Mouse (Mus musculus) thymus, postnatal 25 days (tissue): ENCODE data around the gene Csrp1.

ENCODE experiments used
- DNase-seq: peaks from one replicate; pipeline ENCODE4 v3.0.0; 2022

Gene Csrp1

GRCm38 (mm10) chr1:135777046-135777445 lies 57.2 kb downstream of the Csrp1 start:
- DNase-seq = no peak

GRCm38 (mm10) chr1:135778780-135779535 lies 59.1 kb downstream of the Csrp1 start, which contains the start of gene Tnni1:
Gene Tnni1, plus strand, starts transcription at chr1:135779434.
- peak; percentile 44 for DNase-seq

- DNase-seq = no peak
Observed at GRCm38 (mm10) chr1:135780649-135781048, 60.8 kb downstream of the Csrp1 start.

- DNase-seq = peak; percentile 54
Observed at GRCm38 (mm10) chr1:135781220-135781619, 61.4 kb downstream of the Csrp1 start.

DNA sequence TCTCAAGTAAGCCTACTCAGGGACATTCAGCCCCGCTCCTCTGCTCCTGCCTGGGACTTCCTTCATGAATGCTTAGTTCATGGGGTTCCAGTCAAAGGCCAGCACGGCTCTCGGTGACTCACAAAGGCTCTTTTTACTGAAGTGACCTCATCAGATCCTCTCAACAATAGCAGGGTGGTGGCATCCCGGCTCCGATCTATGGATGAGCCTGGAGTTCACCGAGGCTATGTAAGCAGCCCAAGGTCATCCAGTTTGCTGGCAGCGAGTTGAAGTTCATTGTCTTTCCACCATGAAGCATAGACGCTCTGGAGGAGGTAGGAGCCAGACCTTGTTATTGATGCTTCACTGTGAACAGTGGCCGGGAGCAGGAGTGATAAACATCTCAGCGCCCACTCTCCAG lies 63.0 kb downstream of the Csrp1 start:
- no peak for DNase-seq

DNA sequence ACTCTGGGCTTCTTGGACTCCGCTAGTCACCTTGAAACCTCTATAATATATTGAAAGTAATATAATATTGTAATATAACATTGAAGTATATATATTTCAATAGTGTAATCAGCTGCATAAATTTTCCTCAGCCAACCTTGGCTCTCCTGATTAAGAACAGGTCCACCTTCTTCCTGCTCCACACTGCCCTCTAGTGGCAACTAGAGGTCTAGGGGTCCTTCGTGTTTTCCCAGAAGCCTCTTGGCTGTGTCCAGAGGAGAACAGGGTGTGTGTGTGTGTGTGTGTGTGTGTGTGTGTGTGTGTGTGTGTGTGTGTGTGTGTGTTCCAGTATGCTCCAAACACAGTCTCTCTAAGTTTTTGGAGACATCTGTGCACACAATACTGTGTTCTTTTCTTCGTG lies 67.9 kb downstream of the Csrp1 start:
- DNase-seq = peak; percentile 82

GRCm38 (mm10) chr1:135788708-135789107 lies 68.8 kb downstream of the Csrp1 start:
- DNase-seq = peak; percentile 55

DNA sequence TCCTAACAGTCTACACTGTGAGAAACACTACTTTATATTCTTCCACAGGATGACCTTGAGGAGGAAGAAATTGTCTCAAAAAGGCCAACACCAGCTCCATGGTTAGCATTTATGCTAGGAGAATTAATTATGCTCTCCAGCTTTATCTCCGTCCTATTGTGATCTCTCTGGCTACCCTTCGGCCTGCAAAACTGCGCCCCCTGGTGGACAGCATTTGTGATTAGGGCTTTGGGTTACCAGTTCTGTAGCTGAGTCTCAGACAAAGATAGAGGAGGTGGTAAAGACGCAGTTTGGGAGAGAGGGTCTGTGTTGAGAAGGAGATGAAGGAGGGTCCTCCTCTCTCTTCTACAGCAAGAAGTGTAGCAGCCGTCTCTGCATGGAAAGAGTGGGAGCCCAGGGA lies 70.0 kb downstream of the Csrp1 start:
- DNase-seq = peak; percentile 78

DNA sequence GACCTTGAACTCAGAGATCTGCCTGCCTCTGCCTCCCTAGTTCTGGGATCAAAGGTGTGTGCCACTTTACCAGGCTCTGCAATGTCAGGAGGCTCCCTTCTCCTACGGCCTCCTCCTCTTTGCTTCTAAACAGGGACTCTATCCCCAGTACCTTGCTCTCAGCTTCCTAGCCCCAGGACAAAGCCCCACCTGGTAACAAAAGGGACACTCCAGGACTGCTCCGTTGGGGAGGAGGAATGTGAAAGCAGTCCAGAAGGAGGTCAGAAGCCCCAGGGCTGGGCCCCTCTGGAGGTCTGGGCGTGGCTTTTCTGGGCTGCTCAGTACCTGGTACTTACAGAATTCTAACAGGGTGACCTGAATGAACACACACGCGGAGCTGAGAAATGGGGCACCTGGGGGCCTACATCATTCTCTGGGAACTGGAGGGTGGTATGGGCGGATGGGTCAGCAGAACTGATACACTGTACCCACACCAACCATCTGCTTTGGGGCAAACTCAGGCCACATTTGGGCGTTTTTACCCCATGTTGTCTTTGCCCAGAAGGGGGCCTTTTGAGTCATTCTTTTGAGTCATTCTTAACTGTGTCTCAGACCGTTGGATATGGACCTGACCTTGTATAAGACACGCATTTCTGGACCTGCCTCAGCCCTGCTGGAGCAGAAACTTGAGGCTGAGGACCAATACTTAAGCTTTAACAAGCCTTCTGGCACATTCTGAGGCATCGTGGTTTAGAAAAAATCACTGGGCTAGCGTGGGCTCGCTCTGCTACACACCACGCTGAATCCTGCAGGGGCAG lies 72.5 kb downstream of the Csrp1 start:
- no peak for DNase-seq

GRCm38 (mm10) chr1:135793370-135794215 lies 73.7 kb downstream of the Csrp1 start:
- DNase-seq = peak; percentile 26

- DNase-seq = no peak
Observed at GRCm38 (mm10) chr1:135794216-135795134, 74.6 kb downstream of the Csrp1 start.

- DNase-seq = no peak
Observed at GRCm38 (mm10) chr1:135798492-135798891, 78.6 kb downstream of the Csrp1 start.

DNA sequence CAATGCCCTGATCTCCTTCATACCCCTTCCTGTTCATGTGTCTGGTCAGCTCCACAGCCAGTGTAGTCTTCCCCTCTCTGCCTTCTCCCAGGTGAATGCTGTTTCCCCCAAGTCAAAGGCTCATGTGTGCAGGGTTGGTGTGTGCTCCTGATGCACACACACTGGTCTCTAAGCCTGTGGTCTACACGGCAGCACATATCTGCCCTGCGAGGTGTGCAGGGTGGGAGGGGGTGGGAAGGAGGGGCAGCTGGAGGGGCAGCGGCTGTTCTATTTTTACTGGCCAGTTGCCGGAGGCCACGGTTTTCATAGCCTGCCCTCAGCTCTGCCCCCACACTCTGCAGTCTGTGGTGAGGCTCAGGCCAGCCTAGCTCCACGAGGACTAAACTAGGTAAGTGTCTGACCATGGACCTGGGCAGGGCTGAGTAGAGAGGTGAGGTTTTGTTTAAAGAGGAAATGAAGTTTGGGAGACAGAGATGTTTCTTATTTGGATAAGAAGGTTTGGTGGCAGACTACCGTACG lies 79.3 kb downstream of the Csrp1 start:
- no peak for DNase-seq

DNA sequence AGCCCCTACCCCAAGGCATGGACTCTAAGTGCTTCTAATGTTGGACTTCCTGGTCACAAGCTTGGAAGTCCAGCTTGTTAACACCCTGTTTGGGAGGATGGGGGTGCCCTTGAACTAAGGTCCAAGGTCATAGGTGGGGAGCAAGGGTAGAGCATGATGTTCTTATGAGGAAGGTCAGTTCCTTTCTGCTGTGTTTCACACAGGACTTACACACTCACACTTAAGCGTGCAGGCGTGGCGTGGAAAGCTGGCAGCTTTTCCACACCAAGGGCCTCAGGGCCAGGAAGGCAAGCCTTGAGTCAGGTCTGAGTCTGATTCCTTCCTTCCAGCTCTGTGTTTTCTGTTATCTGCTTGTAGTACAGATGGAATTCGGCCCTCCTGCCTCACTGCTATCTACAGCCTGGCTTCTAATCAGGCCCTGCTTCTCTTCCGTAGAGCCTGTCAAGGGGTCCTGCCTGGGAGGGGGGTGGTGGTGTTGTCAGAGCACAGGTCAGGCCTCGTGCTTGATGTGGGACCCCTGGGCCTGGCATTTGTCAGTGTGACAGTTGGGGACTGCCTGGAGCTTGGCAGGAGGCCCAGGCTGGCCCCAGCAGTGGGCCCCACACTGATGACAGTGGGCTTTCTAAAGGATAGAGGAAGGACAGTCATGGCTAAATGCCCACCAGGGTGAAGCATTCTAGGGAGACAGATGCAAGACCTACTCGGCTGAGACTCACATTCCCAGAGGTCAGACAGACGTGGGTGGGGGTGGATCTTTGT lies 80.5 kb downstream of the Csrp1 start:
- DNase-seq = no peak
